Mouse (Mus musculus) myocyte (in vitro differentiated cells): ENCODE results near the gene Olfr709-ps1. TPM values are rescaled to one million over a fixed set of nuclear protein-coding genes. Genes with fewer than 3 reads are reported as not detected.
"Not testable (repeated sequence)": the region's sequence is repeated elsewhere in the genome, so short reads cannot be mapped to it uniquely, and the experiment has no call there.

Experiments
- H3K27me3 ChIP-seq: one replicate; pipeline ENCODE4 v1.6.1; 2011; ENCODE audit not compliant: control insufficient read depth, insufficient read depth, insufficient read length
- H3K36me3 ChIP-seq: one replicate; pipeline ENCODE4 v1.6.1; 2011; ENCODE audit not compliant: control insufficient read depth, insufficient read depth
- H3K4me2 ChIP-seq: one replicate; pipeline ENCODE4 v1.6.1; 2011; ENCODE audit warnings: low read depth, control low read depth
- H3K4me3 ChIP-seq: one replicate; pipeline ENCODE4 v1.5.1; 2011; ENCODE audit warnings: mild to moderate bottlenecking, control low read depth, moderate library complexity
- H3K79me2 ChIP-seq: one replicate; pipeline ENCODE4 v1.6.1; 2011; ENCODE audit not compliant: control insufficient read depth, insufficient read depth
- H3ac ChIP-seq: one replicate; pipeline ENCODE4 v1.6.1; 2011; ENCODE audit not compliant: control insufficient read depth, insufficient read length
- CEBPB ChIP-seq: IDR thresholded peaks from 2 replicates; pipeline ENCODE4 v1.6.1; 2011; ENCODE audit warnings: mild to moderate bottlenecking, moderate library complexity; ENCODE audit not compliant: poor library complexity, insufficient read depth, severe bottlenecking
- E2F4 ChIP-seq: IDR thresholded peaks from one replicate; pipeline ENCODE4 v1.6.1; 2011; ENCODE audit warnings: mild to moderate bottlenecking, control low read depth, moderate library complexity; ENCODE audit not compliant: insufficient read depth
- MAX ChIP-seq: IDR thresholded peaks from one replicate; pipeline ENCODE4 v1.6.1; 2011; ENCODE audit warnings: low read depth, mild to moderate bottlenecking, control low read depth
- MYOD1 ChIP-seq, 3 experiments: IDR thresholded peaks; one replicate each; pipeline ENCODE4 v1.6.1; 2011; ENCODE audit warnings: control low read depth in 2 of 3, low read depth in 2 of 3, mild to moderate bottlenecking in 2 of 3, moderate library complexity in 1 of 3; ENCODE audit not compliant: insufficient read length in 2 of 3, control insufficient read depth in 1 of 3
- MYOG ChIP-seq, 3 experiments: IDR thresholded peaks; one replicate each; pipeline ENCODE4 v1.6.1; 2011; ENCODE audit warnings: control low read depth in 2 of 3, low read depth in 2 of 3, mild to moderate bottlenecking in 2 of 3; ENCODE audit not compliant: insufficient read length in 2 of 3, control insufficient read depth in 1 of 3, insufficient read depth in 1 of 3
- POLR2A ChIP-seq: IDR thresholded peaks from one replicate; pipeline ENCODE4 v1.6.1; 2011; ENCODE audit warnings: low read depth, mild to moderate bottlenecking, control low read depth, moderate library complexity; ENCODE audit not compliant: insufficient read length
- POLR2AphosphoS2 ChIP-seq: IDR thresholded peaks from one replicate; pipeline ENCODE4 v1.6.1; 2011; ENCODE audit warnings: low read depth, control low read depth; ENCODE audit not compliant: insufficient read length
- REST ChIP-seq: IDR thresholded peaks from one replicate; pipeline ENCODE4 v1.6.1; 2011; ENCODE audit warnings: mild to moderate bottlenecking, control low read depth, moderate library complexity; ENCODE audit not compliant: insufficient read depth, insufficient read length
- SRF ChIP-seq: IDR thresholded peaks from one replicate; pipeline ENCODE4 v1.6.1; 2011; ENCODE audit warnings: low read depth; ENCODE audit not compliant: control insufficient read depth, insufficient read length
- TCF12 ChIP-seq: IDR thresholded peaks from one replicate; pipeline ENCODE4 v1.6.1; 2011; ENCODE audit warnings: mild to moderate bottlenecking, control low read depth; ENCODE audit not compliant: poor library complexity, insufficient read depth, severe bottlenecking
- TCF3 ChIP-seq: IDR thresholded peaks from one replicate; pipeline ENCODE4 v1.6.1; 2011; ENCODE audit warnings: low read depth, control low read depth; ENCODE audit not compliant: insufficient read length
- USF1 ChIP-seq: IDR thresholded peaks from one replicate; pipeline ENCODE4 v1.6.1; 2011; ENCODE audit warnings: low read depth, mild to moderate bottlenecking, control low read depth, moderate library complexity
- polyA plus RNA-seq: library from polyadenylated mRNA; unstranded; fragments of >200 nt; fragmentation: generic; extraction: Trizol; gene quantifications from one replicate; pipeline ENCODE4 v1.2.1, GENCODE M21; 2012; ENCODE audit warnings: missing spikeins

Gene Olfr709-ps1
- polyA plus RNA-seq, result not detected

DNA sequence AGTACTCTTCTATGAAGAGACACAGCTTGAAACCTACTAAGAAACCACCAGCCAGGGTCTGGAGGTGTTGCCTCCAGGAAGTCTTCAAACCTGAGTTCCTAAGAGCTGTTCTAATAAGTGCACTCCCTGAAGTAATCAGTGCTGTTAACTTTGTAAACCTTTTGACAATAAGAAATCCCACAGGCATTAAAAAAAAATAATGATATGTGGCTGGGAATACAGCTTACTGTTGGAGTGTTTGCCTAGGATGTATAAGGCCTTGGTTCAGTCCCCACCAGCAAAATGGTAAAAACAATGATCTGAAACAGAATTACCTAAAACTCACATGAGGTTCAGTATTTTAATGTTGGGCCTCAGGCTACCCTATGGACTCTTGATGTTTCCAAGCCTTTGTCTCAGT lies at the start of gene Olfr709-ps1:
Gene Olfr709-ps1, minus strand, starts transcription at position 101 of the 400 bp plus-strand sequence.
- no peak for TF ChIP-seq MAX
- no peak for TF ChIP-seq POLR2AphosphoS2
- TF ChIP-seq POLR2A, result no peak
- TF ChIP-seq E2F4, result no peak
- TF ChIP-seq SRF, result no peak
- no peak for TF ChIP-seq REST
- no peak for TF ChIP-seq TCF12
- TF ChIP-seq CEBPB, result no peak
- TF ChIP-seq MYOD1 (IDR thresholded peaks at IDR 0.05; ENCODE audit: control insufficient read depth in 1 of 3, insufficient read length in 2 of 3, low read depth in 2 of 3), result no peak
- no peak for TF ChIP-seq MYOG (IDR thresholded peaks at IDR 0.05; ENCODE audit: control insufficient read depth in 1 of 3, insufficient read depth in 1 of 3, insufficient read length in 2 of 3, low read depth in 2 of 3)
- no peaks in the 10 kb centered on the region for H3K36me3 ChIP-seq
- H3ac ChIP-seq, result no peak within 1 kb of the TSS
- H3K4me2 ChIP-seq, result no peak within 1 kb of the TSS
- no peaks in the 10 kb centered on the region for H3K79me2 ChIP-seq
- no peaks in the 10 kb centered on the region for H3K27me3 ChIP-seq
- H3K4me3 ChIP-seq, result no peak within 1 kb of the TSS

DNA sequence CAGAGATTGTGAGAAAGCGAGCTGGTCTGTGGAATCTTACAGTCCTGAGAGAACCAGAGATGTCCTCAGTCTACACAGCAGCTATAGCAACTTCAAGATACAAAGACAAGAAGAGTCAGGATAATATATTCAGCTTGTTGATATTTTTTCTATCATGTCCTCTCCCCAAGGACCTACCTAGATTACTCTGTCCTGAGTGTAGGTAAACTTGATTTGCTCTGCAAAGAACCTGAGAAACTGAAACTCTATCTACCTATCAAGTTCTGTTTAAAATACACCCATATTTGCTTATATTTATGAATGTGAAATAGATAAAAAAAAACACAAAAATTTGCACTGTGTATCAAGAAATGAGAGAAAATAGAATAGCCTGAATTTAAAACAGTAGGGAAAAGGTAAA lies 43.3 kb upstream of the Olfr709-ps1 start, which contains the start of gene Olfr711:
Gene Olfr711, minus strand, starts transcription at position 101 of the 400 bp plus-strand sequence.
- Histone ChIP-seq H3ac (no peak within 1 kb of the TSS), H3K36me3 (no peaks in the 10 kb centered on the region), H3K4me3 (no peak within 1 kb of the TSS), H3K27me3 (no peaks in the 10 kb centered on the region), H3K79me2 (no peaks in the 10 kb centered on the region), H3K4me2 (no peak within 1 kb of the TSS)
- TF ChIP-seq POLR2A (no peak), E2F4 (no peak), TCF3 (no peak), MAX (no peak)

DNA sequence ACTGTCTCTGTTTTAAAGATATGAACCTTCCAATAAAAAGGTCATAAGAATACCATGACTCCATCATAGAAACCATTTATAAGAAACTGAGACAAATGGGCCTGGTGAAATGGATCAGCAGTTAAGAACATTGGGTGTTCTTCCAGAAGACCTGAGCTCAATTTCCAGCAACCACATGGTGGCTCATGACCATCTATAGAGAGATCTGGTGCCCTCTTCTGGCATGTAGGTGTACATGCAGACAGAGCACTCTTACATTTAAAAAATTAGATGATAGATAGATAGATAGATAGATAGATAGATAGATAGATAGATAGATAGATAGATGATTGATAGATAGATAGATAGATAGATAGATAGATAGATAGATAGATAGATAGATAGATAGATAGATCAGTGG lies 35.5 kb upstream of the Olfr709-ps1 start:
- not testable (repeated sequence) for H3K79me2 ChIP-seq, H3K27me3 ChIP-seq, H3ac ChIP-seq

DNA sequence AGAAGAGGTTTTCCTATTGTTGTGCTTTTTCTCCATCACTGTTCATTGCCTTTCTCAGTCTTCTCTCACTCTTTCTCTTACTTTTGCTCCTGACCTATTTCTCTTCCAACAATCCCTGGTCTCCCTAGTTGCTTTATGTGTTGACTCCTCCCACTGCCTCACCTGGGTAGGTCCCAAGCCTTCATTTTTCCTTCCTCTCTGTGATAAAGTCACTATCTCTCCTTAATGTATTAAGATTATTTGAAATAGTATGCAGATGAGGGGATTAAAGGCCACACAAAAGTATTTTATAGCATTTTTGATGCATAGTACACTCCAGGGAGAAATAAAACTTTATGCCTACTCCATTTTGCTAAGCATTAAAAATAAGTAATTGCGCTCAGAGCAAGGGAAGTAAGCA lies 31.8 kb upstream of the Olfr709-ps1 start, which contains the start of gene Olfr6:
Gene Olfr6, minus strand, starts transcription at position 101 of the 400 bp plus-strand sequence.
- Histone ChIP-seq H3K4me3 (no peak within 1 kb of the TSS), H3K36me3 (no peaks in the 10 kb centered on the region), H3K27me3 (no peaks in the 10 kb centered on the region), H3K79me2 (no peaks in the 10 kb centered on the region), H3ac (no peak within 1 kb of the TSS), H3K4me2 (no peak within 1 kb of the TSS)
- TF ChIP-seq SRF, result no peak
- no peak for TF ChIP-seq TCF3
- TF ChIP-seq POLR2AphosphoS2, result no peak
- no peak for TF ChIP-seq TCF12

More for the DNA sequence above, 35.5 kb upstream of the Olfr709-ps1 start:
- not testable (repeated sequence) for H3K4me2 ChIP-seq, H3K36me3 ChIP-seq, H3K4me3 ChIP-seq

DNA sequence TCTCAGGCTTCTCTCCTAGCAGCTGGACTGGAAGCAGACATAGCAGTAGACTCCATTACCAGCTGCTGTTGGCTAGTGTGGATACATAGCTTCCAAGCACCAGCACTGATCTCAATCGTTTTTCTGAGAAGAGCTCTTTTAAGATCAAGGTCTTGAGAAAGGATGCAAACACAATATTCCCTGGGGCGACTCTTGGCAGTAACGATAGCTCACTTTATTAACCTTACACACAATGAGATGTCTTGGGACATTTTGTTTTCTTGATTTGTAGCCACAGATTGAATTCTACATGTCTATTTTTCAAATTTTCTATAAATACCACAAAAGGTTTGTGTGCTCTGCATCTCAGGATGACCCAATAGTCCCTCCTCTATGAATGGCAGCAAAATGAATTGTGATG lies 16.2 kb upstream of the Olfr709-ps1 start, which contains the start of gene Olfr710:
Gene Olfr710, minus strand, starts transcription at position 101 of the 400 bp plus-strand sequence.
- Histone ChIP-seq H3K4me2 (no peak within 1 kb of the TSS), H3K36me3 (no peaks in the 10 kb centered on the region), H3K4me3 (no peak within 1 kb of the TSS), H3K27me3 (no peaks in the 10 kb centered on the region), H3K79me2 (no peaks in the 10 kb centered on the region), H3ac (no peak within 1 kb of the TSS)
- TF ChIP-seq MAX (no peak), USF1 (no peak), MYOG (IDR thresholded peaks at IDR 0.05; ENCODE audit: control insufficient read depth in 1 of 3, insufficient read depth in 1 of 3, insufficient read length in 2 of 3, low read depth in 2 of 3) (no peak), SRF (no peak), MYOD1 (IDR thresholded peaks at IDR 0.05; ENCODE audit: control insufficient read depth in 1 of 3, insufficient read length in 2 of 3, low read depth in 2 of 3) (no peak)

DNA sequence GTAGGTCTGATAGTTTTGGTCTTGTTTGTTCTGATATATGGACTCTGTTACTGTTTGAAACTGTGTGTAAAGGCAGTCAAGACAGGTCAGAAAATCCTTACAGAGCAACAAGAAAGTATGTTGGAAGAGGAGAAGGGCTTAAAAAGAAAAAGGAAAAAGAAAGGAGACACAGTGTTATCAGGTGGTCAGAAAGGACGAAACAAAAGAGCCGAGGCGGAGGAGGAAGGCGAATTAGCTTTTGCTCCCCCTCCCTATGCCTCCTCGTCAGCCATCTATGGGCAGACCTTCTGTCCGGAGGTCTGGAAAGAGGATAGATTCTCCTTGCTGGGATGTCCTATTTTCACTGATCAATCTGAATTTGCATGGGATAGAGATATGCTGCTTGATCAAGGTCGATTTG lies 11.1 kb downstream of the Olfr709-ps1 start:
- not testable (repeated sequence) for H3K4me3 ChIP-seq, H3K4me2 ChIP-seq, H3K79me2 ChIP-seq, H3K27me3 ChIP-seq, H3ac ChIP-seq, H3K36me3 ChIP-seq
